Mouse (Mus musculus): ENCODE measurements at regions not wholly inside any gene's neighbourhood (a gene's known extent, or its start where the extent isn't known, plus 50 kb on each side); places are given as distances from the start of the nearest gene placed in this dataset.

- H3K27me3 ChIP-seq, result no peaks in the 10 kb centered on the region
- H3K4me1 ChIP-seq, result no peaks in the 10 kb centered on the region
- no peak overlapping the region for H3K4me2 ChIP-seq
- no peak overlapping the region for H3K27ac ChIP-seq
- H3K4me3 ChIP-seq, result no peak overlapping the region
- H3K9me3 ChIP-seq, result no peaks in the 10 kb centered on the region
- no peak for ATAC-seq (ENCODE audit: insufficient number of reproducible peaks, insufficient read depth, low FRiP score, low TSS enrichment, low read depth)
- no peaks in the 10 kb centered on the region for H3K36me3 ChIP-seq
- H3K9ac ChIP-seq, result no peak overlapping the region
- 75% methylated on average over 11 of the region's 11 CpGs for WGBS
Measured at GRCm38 (mm10) chr12:117439015-117439605, 77.2 kb upstream of the Rapgef5 start.

- H3K4me2 ChIP-seq, result no peak overlapping the region
- WGBS, result 88% methylated on average over 4 of the region's 4 CpGs
- ATAC-seq (ENCODE audit: insufficient number of reproducible peaks, insufficient read depth, low FRiP score, low TSS enrichment, low read depth), result no peak
- H3K9ac ChIP-seq, result no peak overlapping the region
- no peaks in the 10 kb centered on the region for H3K27me3 ChIP-seq
- H3K36me3 ChIP-seq, result no peaks in the 10 kb centered on the region
- no peak overlapping the region for H3K4me3 ChIP-seq
- no peak overlapping the region for H3K27ac ChIP-seq
- H3K9me3 ChIP-seq, result no peaks in the 10 kb centered on the region
- H3K4me1 ChIP-seq, result peaks cover 8% of the 10 kb centered on the region
Measured at GRCm38 (mm10) chr12:117444247-117444989, 71.9 kb upstream of the Rapgef5 start.

GRCm38 (mm10) chr12:117447223-117447622, 69.1 kb upstream of the Rapgef5 start:
- Histone ChIP-seq H3K27me3 (no peaks in the 10 kb centered on the region), H3K36me3 (no peaks in the 10 kb centered on the region), H3K4me2 (peak overlapping the region; percentile 41), H3K4me3 (no peak overlapping the region), H3K4me1 (peaks cover 8% of the 10 kb centered on the region), H3K9me3 (no peaks in the 10 kb centered on the region), H3K9ac (no peak overlapping the region), H3K27ac (no peak overlapping the region)
- WGBS, result 15% methylated on average over 10 of the region's 10 CpGs
- no peak for ATAC-seq (ENCODE audit: insufficient number of reproducible peaks, insufficient read depth, low FRiP score, low TSS enrichment, low read depth)

- no peak for ATAC-seq (ENCODE audit: insufficient number of reproducible peaks, insufficient read depth, low FRiP score, low TSS enrichment, low read depth)
- Histone ChIP-seq H3K4me2 (peak overlapping the region; percentile 41), H3K9me3 (no peaks in the 10 kb centered on the region), H3K36me3 (no peaks in the 10 kb centered on the region), H3K27me3 (no peaks in the 10 kb centered on the region), H3K27ac (peak overlapping the region; percentile 66), H3K4me3 (no peak overlapping the region), H3K4me1 (peaks cover 8% of the 10 kb centered on the region), H3K9ac (no peak overlapping the region)
- WGBS, result 51% methylated on average over 19 of the region's 19 CpGs
Measured at GRCm38 (mm10) chr12:117447843-117448728, 68.2 kb upstream of the Rapgef5 start.

- WGBS, result 97% methylated on average over 2 of the region's 2 CpGs
- no peak for ATAC-seq (ENCODE audit: insufficient number of reproducible peaks, insufficient read depth, low FRiP score, low TSS enrichment, low read depth)
- Histone ChIP-seq H3K4me1 (peaks cover 8% of the 10 kb centered on the region), H3K4me2 (no peak overlapping the region), H3K9ac (no peak overlapping the region), H3K27me3 (no peaks in the 10 kb centered on the region), H3K9me3 (no peaks in the 10 kb centered on the region), H3K36me3 (no peaks in the 10 kb centered on the region), H3K4me3 (no peak overlapping the region), H3K27ac (no peak overlapping the region)
Measured at GRCm38 (mm10) chr12:117449080-117449479, 67.2 kb upstream of the Rapgef5 start.

GRCm38 (mm10) chr12:117450106-117450505, 66.2 kb upstream of the Rapgef5 start:
- Histone ChIP-seq H3K9me3 (no peaks in the 10 kb centered on the region), H3K4me3 (no peak overlapping the region), H3K27me3 (no peaks in the 10 kb centered on the region), H3K36me3 (no peaks in the 10 kb centered on the region), H3K27ac (no peak overlapping the region), H3K9ac (no peak overlapping the region), H3K4me1 (peaks cover 8% of the 10 kb centered on the region), H3K4me2 (no peak overlapping the region)
- ATAC-seq (ENCODE audit: insufficient number of reproducible peaks, insufficient read depth, low FRiP score, low TSS enrichment, low read depth), result no peak

GRCm38 (mm10) chr12:117450871-117451270, 65.4 kb upstream of the Rapgef5 start:
- peaks cover 8% of the 10 kb centered on the region for H3K4me1 ChIP-seq
- no peaks in the 10 kb centered on the region for H3K27me3 ChIP-seq
- no peaks in the 10 kb centered on the region for H3K36me3 ChIP-seq
- H3K4me3 ChIP-seq, result no peak overlapping the region
- H3K27ac ChIP-seq, result no peak overlapping the region
- 74% methylated on average over 3 of the region's 3 CpGs for WGBS
- ATAC-seq (ENCODE audit: insufficient number of reproducible peaks, insufficient read depth, low FRiP score, low TSS enrichment, low read depth), result no peak
- H3K9me3 ChIP-seq, result no peaks in the 10 kb centered on the region
- H3K9ac ChIP-seq, result no peak overlapping the region
- H3K4me2 ChIP-seq, result no peak overlapping the region

- Histone ChIP-seq H3K4me2 (no peak overlapping the region), H3K9me3 (no peaks in the 10 kb centered on the region), H3K4me3 (no peak overlapping the region), H3K9ac (no peak overlapping the region), H3K27ac (no peak overlapping the region), H3K27me3 (no peaks in the 10 kb centered on the region), H3K4me1 (peaks cover 8% of the 10 kb centered on the region), H3K36me3 (no peaks in the 10 kb centered on the region)
- 52% methylated on average over 4 of the region's 4 CpGs for WGBS
- ATAC-seq (ENCODE audit: insufficient number of reproducible peaks, insufficient read depth, low FRiP score, low TSS enrichment, low read depth), result no peak
Measured at GRCm38 (mm10) chr12:117451441-117451840, 64.8 kb upstream of the Rapgef5 start.

GRCm38 (mm10) chr12:117455800-117456199, 60.5 kb upstream of the Rapgef5 start:
- Histone ChIP-seq H3K9me3 (no peaks in the 10 kb centered on the region), H3K36me3 (no peaks in the 10 kb centered on the region), H3K4me3 (no peak overlapping the region), H3K4me2 (no peak overlapping the region), H3K4me1 (no peaks in the 10 kb centered on the region), H3K27me3 (no peaks in the 10 kb centered on the region), H3K27ac (no peak overlapping the region), H3K9ac (no peak overlapping the region)
- ATAC-seq (ENCODE audit: insufficient number of reproducible peaks, insufficient read depth, low FRiP score, low TSS enrichment, low read depth), result no peak
- WGBS, result 74% methylated on average over 7 of the region's 7 CpGs

GRCm38 (mm10) chr12:117458132-117459070, 57.9 kb upstream of the Rapgef5 start:
- no peaks in the 10 kb centered on the region for H3K9me3 ChIP-seq
- no peak overlapping the region for H3K4me2 ChIP-seq
- no peak for ATAC-seq (ENCODE audit: insufficient number of reproducible peaks, insufficient read depth, low FRiP score, low TSS enrichment, low read depth)
- H3K27ac ChIP-seq, result no peak overlapping the region
- H3K36me3 ChIP-seq, result no peaks in the 10 kb centered on the region
- no peak overlapping the region for H3K4me3 ChIP-seq
- 58% methylated on average over 9 of the region's 9 CpGs for WGBS
- no peaks in the 10 kb centered on the region for H3K27me3 ChIP-seq
- no peak overlapping the region for H3K9ac ChIP-seq
- no peaks in the 10 kb centered on the region for H3K4me1 ChIP-seq

GRCm38 (mm10) chr12:117459541-117459940, 56.7 kb upstream of the Rapgef5 start:
- Histone ChIP-seq H3K4me2 (no peak overlapping the region), H3K9ac (no peak overlapping the region), H3K27ac (no peak overlapping the region), H3K27me3 (no peaks in the 10 kb centered on the region), H3K9me3 (no peaks in the 10 kb centered on the region), H3K36me3 (no peaks in the 10 kb centered on the region), H3K4me1 (no peaks in the 10 kb centered on the region), H3K4me3 (no peak overlapping the region)
- no peak for ATAC-seq (ENCODE audit: insufficient number of reproducible peaks, insufficient read depth, low FRiP score, low TSS enrichment, low read depth)
- WGBS, result 83% methylated on average over 4 of the region's 4 CpGs
